Mouse (Mus musculus) bone marrow macrophage, adult 2 months (primary cell): ENCODE measurements around the gene Nudt16l1. TPM values are rescaled to one million over a fixed set of nuclear protein-coding genes. Genes with fewer than 3 reads are reported as not detected.
A peak's percentile ranks its signal among the peaks of the same experiment; 100 is the strongest.

Experiments used
- H3K27ac ChIP-seq: 2 replicates; pipeline ENCODE4 v1.5.1; 2012; ENCODE audit warnings: low read depth, low read length; ENCODE audit not compliant: insufficient read depth
- H3K4me1 ChIP-seq: 2 replicates; pipeline ENCODE4 v1.6.1; 2012; ENCODE audit warnings: low read length; ENCODE audit not compliant: control insufficient read depth, insufficient read depth
- H3K4me3 ChIP-seq: 2 replicates; pipeline ENCODE4 v1.5.1; 2012; ENCODE audit warnings: mild to moderate bottlenecking, low read length, moderate library complexity; ENCODE audit not compliant: insufficient read depth
- CTCF ChIP-seq: IDR thresholded peaks from 2 replicates; pipeline ENCODE4 v1.5.1; 2012; ENCODE audit warnings: low read depth, mild to moderate bottlenecking, low read length, moderate library complexity
- POLR2A ChIP-seq: IDR thresholded peaks from 2 replicates; pipeline ENCODE4 v1.6.1; 2012; ENCODE audit warnings: mild to moderate bottlenecking, low read depth, low read length, borderline replicate concordance
- polyA plus RNA-seq: library from polyadenylated mRNA; stranded (reverse); fragments of >200 nt; gene quantifications from 2 replicates; pipeline ENCODE4 v1.2.4, GENCODE M21; 2012; ENCODE audit not compliant: missing spikeins, insufficient read depth, insufficient read length

Gene Nudt16l1
- polyA plus RNA-seq, 1 experiment: 44.3 TPM

DNA sequence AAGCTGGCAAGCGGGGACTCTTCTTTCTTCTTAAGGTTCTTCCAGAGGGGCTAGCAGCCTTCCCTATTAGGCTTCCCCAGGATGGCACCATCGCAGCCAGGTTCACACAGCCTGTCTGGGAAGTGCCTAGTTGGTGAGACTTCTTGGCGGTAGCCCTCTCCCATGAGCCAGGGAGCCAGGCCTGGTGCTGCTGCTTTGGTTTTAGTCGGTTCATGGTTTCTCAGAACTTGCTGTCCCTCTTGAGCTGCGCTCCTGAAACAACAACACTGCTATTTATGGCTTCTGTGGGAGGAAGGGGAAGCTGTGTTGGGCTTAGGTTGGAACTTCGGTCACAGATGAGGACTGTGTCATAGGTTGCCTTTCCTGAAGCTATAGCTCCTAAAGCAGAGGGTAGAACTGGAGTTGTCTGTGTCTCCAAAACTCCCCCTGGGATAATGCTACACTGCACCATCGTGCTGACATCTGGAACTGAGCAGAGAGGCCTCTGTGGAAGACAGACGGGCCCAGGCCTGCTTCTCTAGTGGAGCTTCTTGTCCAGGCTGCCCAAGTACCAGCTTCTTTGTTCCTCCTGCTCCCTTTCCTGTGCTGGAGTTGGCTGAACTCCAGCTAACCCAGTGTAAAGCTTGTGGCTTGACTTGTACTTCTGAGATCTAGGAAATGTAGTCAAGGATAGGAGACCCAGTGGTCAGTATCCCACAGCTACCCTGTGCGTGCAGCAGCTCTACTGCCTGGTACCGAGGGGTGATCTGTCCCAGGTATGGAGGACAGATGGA, 2.4 kb upstream of the Nudt16l1 start:
- Histone ChIP-seq H3K27ac (peak overlapping the region; percentile 89), H3K4me1 (peaks cover 38% of the 10 kb centered on the region), H3K4me3 (peak overlapping the region; percentile 18; the same call in 1 of the 2 replicates)
- TF ChIP-seq CTCF (no peak), POLR2A (no peak)

GRCm38 (mm10) chr16:4937351-4938190, 990 bp upstream of the Nudt16l1 start:
- no peak overlapping the region for H3K4me3 ChIP-seq
- TF ChIP-seq POLR2A (no peak), CTCF (no peak)
- peaks cover 38% of the 10 kb centered on the region for H3K4me1 ChIP-seq
- peak overlapping the region; percentile 89; the same call in 1 of the 2 replicates for H3K27ac ChIP-seq

DNA sequence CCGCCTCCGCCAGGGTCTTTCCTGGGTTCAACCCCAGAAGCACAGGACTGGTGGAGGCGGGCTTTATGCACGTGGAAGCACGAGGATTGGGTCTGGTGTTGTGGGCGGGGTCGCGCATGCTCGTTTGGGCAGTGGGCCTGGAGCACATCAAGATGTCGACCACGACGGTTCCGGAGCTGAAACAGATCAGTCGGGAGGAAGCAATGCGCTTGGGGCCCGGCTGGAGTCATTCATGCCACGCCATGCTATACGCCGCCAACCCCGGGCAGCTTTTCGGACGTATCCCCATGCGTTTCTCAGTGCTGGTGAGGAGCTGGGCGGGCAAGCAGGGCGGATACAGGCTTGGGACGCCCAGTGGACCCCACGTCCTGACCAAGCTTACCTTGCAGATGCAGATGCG, 428 bp downstream of the Nudt16l1 start:
- Histone ChIP-seq H3K4me1 (peaks cover 38% of the 10 kb centered on the region), H3K27ac (peak overlapping the region; percentile 63), H3K4me3 (peak overlapping the region; percentile 94)
- TF ChIP-seq CTCF: no peak
- no peak for TF ChIP-seq POLR2A

DNA sequence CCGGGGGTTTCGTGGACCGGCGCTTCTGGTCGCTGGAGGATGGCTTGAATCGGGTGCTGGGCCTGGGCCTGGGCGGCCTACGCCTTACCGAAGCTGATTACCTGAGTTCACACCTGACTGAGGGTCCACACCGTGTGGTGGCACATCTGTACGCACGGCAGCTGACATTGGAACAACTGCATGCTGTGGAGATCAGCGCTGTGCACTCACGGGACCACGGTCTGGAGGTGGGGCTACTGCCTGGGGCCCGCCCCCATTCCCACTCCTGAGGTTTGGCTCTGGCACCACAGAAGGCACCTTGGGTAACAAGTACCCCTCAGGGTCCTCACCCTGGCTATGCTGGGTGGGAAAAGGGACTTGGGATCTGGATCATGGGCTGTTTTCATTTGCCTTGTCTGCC, 851 bp downstream of the Nudt16l1 start:
- TF ChIP-seq CTCF (no peak), POLR2A (no peak)
- Histone ChIP-seq H3K4me3 (peak overlapping the region; percentile 94), H3K27ac (peak overlapping the region; percentile 63), H3K4me1 (peaks cover 38% of the 10 kb centered on the region)

GRCm38 (mm10) chr16:4940311-4940850, 1.8 kb downstream of the Nudt16l1 start:
- Histone ChIP-seq H3K4me1 (peaks cover 30% of the 10 kb centered on the region), H3K27ac (no peak overlapping the region), H3K4me3 (no peak overlapping the region)
- TF ChIP-seq POLR2A (no peak), CTCF (no peak)

DNA sequence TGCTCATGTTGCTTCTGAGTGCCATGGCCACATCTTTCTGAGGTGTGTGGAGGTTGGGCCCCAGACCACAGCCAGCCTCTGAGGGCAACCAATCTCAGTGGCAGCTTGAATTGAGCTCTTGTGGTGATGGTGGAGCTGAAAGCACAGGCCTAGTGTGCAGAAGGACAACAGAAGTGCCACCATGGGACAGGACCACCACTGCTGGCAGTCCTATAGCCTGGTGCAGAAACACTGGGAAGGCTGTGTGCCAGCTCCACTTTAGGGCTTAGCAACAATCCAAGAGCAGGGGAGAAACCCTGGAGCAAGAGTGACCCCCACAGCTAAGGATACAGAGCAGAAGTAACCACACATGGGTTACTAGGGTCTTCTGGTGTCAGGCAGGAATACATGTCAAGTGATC, 2.5 kb downstream of the Nudt16l1 start:
- TF ChIP-seq POLR2A: no peak
- no peak for TF ChIP-seq CTCF
- no peak overlapping the region for H3K4me3 ChIP-seq
- H3K4me1 ChIP-seq: peaks cover 24% of the 10 kb centered on the region
- H3K27ac ChIP-seq: no peak overlapping the region

DNA sequence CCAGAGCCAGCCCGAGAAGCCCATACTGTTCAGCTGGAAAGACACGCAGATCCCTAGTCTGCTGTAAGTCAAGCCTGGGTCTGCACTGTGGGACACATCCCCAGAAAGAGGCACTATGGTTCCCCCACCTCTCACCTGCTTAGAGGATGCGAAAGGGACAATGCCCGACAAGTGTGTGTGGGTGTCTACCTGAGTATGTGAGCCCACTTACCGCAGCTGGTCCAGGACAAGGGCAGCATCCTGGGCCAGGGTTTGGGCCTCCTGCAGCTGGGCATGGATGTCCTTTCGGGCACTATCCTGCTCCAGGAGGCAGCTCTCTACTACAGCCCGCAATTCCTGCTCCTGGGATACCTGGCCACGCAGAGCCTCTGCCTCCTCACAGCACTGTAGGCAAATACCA, 4.3 kb downstream of the Nudt16l1 start:
- H3K27ac ChIP-seq: no peak overlapping the region
- no peak overlapping the region for H3K4me3 ChIP-seq
- no peak for TF ChIP-seq POLR2A
- peaks cover 12% of the 10 kb centered on the region; the same call in 1 of the 2 replicates for H3K4me1 ChIP-seq

DNA sequence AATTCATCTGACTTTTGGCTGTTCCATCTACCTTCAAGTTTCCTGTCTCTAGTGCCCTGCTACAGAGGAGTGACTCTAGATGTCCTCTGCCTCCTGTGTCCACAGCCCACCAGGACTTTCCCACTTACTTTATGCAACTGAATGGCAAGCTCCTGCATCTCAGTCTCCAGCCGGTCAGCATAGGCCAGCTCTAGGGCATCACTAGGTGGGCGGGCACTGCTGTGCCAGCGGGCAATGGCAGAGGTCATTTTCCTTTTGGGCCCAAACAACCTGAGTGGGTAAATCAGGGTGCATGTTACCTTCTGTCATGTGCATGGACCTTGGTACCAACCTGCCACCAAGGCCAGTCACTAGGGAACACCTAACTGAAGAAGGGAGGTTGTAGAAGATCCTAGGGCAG, 4.9 kb downstream of the Nudt16l1 start:
- TF ChIP-seq CTCF (no peak), POLR2A (no peak)
- Histone ChIP-seq H3K4me1 (peaks cover 8% of the 10 kb centered on the region; the same call in 1 of the 2 replicates), H3K4me3 (no peak overlapping the region), H3K27ac (no peak overlapping the region)

GRCm38 (mm10) chr16:4945415-4945814, 6.9 kb downstream of the Nudt16l1 start:
- no peak for TF ChIP-seq CTCF
- TF ChIP-seq POLR2A: no peak
- Histone ChIP-seq H3K27ac (no peak overlapping the region), H3K4me3 (no peak overlapping the region), H3K4me1 (no peaks in the 10 kb centered on the region)

- Histone ChIP-seq H3K27ac (no peak overlapping the region), H3K4me1 (no peaks in the 10 kb centered on the region), H3K4me3 (no peak overlapping the region)
- TF ChIP-seq POLR2A: no peak
- TF ChIP-seq CTCF: no peak
These were observed 7.6 kb downstream of the Nudt16l1 start for GRCm38 (mm10) chr16:4946155-4946554.

DNA sequence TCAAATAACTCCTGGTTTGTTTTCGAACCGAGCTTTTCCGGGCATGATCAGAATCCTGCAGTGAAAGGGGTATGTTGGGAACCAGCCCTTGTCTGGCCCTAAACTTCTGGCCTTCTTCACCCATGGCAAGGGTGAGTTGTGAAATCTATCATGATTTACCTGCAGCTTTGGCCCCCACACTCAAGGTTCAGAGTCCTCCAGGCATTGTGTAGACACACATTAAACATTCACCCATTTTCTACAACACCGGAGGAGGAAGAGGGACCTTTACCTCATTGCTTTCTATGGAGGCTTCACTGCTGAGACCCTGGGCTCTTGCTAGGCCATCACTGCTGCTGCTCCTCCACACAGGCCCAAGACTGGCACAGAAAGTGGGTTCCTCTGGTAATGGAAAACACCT, 8.8 kb downstream of the Nudt16l1 start:
- no peak overlapping the region for H3K27ac ChIP-seq
- TF ChIP-seq CTCF (no peak), POLR2A (no peak)
- no peak overlapping the region for H3K4me3 ChIP-seq

More for the DNA sequence above, 8.8 kb downstream of the Nudt16l1 start:
- H3K4me1 ChIP-seq: no peaks in the 10 kb centered on the region
